Mouse (Mus musculus): ENCODE data around the gene Smim23. TPM values are rescaled to one million over a fixed set of nuclear protein-coding genes. Genes with fewer than 3 reads are reported as not detected.
A peak's percentile ranks its signal among the peaks of the same experiment; 100 is the strongest.

Gene Smim23
- polyA plus RNA-seq (2012; rRNA removed), result not detected in 2 replicates

GRCm38 (mm10) chr11:32824505-32824904, at the start of gene Smim23:
Gene Smim23, minus strand, starts transcription at chr11:32824605.
- no peaks in the 10 kb centered on the region for H3K27me3 ChIP-seq (replicated peaks; ENCODE audit: control insufficient read depth, insufficient read depth, low read length)
- H3K4me1 ChIP-seq (ENCODE audit: control insufficient read depth, insufficient read depth, low read length), result no peaks in the 10 kb centered on the region
- no peak for DNase-seq
- H3K4me3 ChIP-seq (ENCODE audit: insufficient read depth, low read depth, low read length), result no peak within 1 kb of the TSS
- H3K27ac ChIP-seq (ENCODE audit: insufficient read depth, low read depth, low read length), result no peak within 1 kb of the TSS
- TF ChIP-seq CTCF (conservative IDR thresholded peaks at IDR 0.05; ENCODE audit: insufficient read depth, insufficient read length, low read depth, low read length) (no peak), POLR2A (IDR thresholded peaks at IDR 0.05; ENCODE audit: low read depth, low read length) (no peak)
- no peaks in the 10 kb centered on the region for H3K36me3 ChIP-seq (ENCODE audit: control insufficient read depth, insufficient read depth, low read length)
- 91% methylated on average over 1 of the region's 1 CpGs for WGBS

- no peaks in the 10 kb centered on the region for H3K27me3 ChIP-seq (replicated peaks; ENCODE audit: control insufficient read depth, insufficient read depth, low read length)
- WGBS, result 86% methylated on average over 10 of the region's 10 CpGs
- no peaks in the 10 kb centered on the region for H3K4me1 ChIP-seq (ENCODE audit: control insufficient read depth, insufficient read depth, low read length)
- no peak overlapping the region for H3K27ac ChIP-seq (ENCODE audit: insufficient read depth, low read depth, low read length)
- DNase-seq, result peak; percentile 2
- no peak for TF ChIP-seq CTCF (conservative IDR thresholded peaks at IDR 0.05; ENCODE audit: insufficient read depth, insufficient read length, low read depth, low read length)
- TF ChIP-seq POLR2A (IDR thresholded peaks at IDR 0.05; ENCODE audit: low read depth, low read length), result no peak
- no peaks in the 10 kb centered on the region for H3K36me3 ChIP-seq (ENCODE audit: control insufficient read depth, insufficient read depth, low read length)
- no peak overlapping the region for H3K4me3 ChIP-seq (ENCODE audit: insufficient read depth, low read depth, low read length)
Measured at GRCm38 (mm10) chr11:32868619-32869383, 44.4 kb upstream of the Smim23 start.

DNA sequence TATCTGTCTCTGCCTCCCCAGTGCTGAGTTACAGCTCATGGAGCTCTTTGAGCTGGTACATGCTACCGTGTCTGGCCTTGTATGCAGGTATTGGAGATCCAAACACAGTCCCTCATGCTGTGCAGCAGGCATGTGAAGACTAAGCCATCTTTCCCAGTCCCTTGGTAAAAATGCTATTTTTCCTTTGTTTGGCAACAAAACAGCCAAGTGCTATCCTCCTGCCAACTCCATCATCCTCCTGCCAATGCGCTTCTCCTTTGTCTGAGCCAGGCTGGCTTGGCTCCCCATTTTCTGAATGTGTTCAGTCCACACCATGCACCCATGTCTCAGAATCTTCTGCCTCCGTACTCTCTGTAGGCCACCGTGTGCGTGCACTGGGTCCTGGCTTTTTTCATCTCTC, 40.2 kb upstream of the Smim23 start:
- TF ChIP-seq POLR2A (IDR thresholded peaks at IDR 0.05; ENCODE audit: low read depth, low read length) (no peak), CTCF (conservative IDR thresholded peaks at IDR 0.05; ENCODE audit: insufficient read depth, insufficient read length, low read depth, low read length) (no peak)
- no peak overlapping the region for H3K27ac ChIP-seq (ENCODE audit: insufficient read depth, low read depth, low read length)
- no peak overlapping the region for H3K4me3 ChIP-seq (ENCODE audit: insufficient read depth, low read depth, low read length)
- H3K27me3 ChIP-seq (replicated peaks; ENCODE audit: control insufficient read depth, insufficient read depth, low read length), result no peaks in the 10 kb centered on the region
- 94% methylated on average over 5 of the region's 5 CpGs for WGBS
- H3K4me1 ChIP-seq (ENCODE audit: control insufficient read depth, insufficient read depth, low read length), result no peaks in the 10 kb centered on the region
- no peaks in the 10 kb centered on the region for H3K36me3 ChIP-seq (ENCODE audit: control insufficient read depth, insufficient read depth, low read length)
- no peak for DNase-seq

GRCm38 (mm10) chr11:32857418-32857879, 33.0 kb upstream of the Smim23 start:
- no peak for DNase-seq
- TF ChIP-seq POLR2A (IDR thresholded peaks at IDR 0.05; ENCODE audit: low read depth, low read length), result no peak
- TF ChIP-seq CTCF (conservative IDR thresholded peaks at IDR 0.05; ENCODE audit: insufficient read depth, insufficient read length, low read depth, low read length), result no peak
- WGBS, result 10% methylated on average over 8 of the region's 8 CpGs
- Histone ChIP-seq H3K4me3 (ENCODE audit: insufficient read depth, low read depth, low read length) (no peak overlapping the region), H3K36me3 (ENCODE audit: control insufficient read depth, insufficient read depth, low read length) (no peaks in the 10 kb centered on the region), H3K27me3 (replicated peaks; ENCODE audit: control insufficient read depth, insufficient read depth, low read length) (no peaks in the 10 kb centered on the region), H3K4me1 (ENCODE audit: control insufficient read depth, insufficient read depth, low read length) (no peaks in the 10 kb centered on the region), H3K27ac (ENCODE audit: insufficient read depth, low read depth, low read length) (no peak overlapping the region)

DNA sequence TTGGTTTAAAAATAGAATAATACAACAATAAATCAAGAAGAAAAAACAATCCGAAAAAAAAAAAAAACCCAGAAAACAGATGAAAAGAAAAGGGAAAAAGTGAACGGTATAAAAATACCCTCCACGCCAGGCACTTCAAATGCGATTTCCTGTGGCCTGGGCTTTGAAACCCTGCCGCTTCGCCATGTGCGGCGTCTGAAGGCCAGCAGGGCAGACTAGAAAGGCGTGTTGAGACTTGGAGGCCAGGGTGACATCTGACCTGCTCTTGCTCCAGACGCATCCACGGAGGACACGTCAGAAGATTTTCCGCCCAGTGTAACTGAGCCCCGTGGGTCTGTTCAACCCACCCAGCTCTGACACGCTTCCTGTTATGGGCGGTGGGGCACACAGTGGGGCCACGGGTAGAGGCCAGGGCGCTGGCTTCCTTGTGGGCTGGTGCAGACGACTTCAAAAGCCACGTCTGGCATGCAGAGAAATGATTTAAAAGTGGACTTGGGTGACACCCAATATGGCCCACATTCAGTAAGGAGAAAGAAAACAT, 22.3 kb upstream of the Smim23 start:
- no peak overlapping the region for H3K27ac ChIP-seq (ENCODE audit: insufficient read depth, low read depth, low read length)
- H3K4me3 ChIP-seq (ENCODE audit: insufficient read depth, low read depth, low read length), result no peak overlapping the region
- TF ChIP-seq CTCF (conservative IDR thresholded peaks at IDR 0.05; ENCODE audit: insufficient read depth, insufficient read length, low read depth, low read length), result no peak
- TF ChIP-seq POLR2A (IDR thresholded peaks at IDR 0.05; ENCODE audit: low read depth, low read length), result no peak
- no peaks in the 10 kb centered on the region for H3K27me3 ChIP-seq (replicated peaks; ENCODE audit: control insufficient read depth, insufficient read depth, low read length)
- 25% methylated on average over 20 of the region's 20 CpGs for WGBS
- H3K4me1 ChIP-seq (ENCODE audit: control insufficient read depth, insufficient read depth, low read length), result no peaks in the 10 kb centered on the region
- no peak for DNase-seq
- no peaks in the 10 kb centered on the region for H3K36me3 ChIP-seq (ENCODE audit: control insufficient read depth, insufficient read depth, low read length)

GRCm38 (mm10) chr11:32841169-32841568, 16.8 kb upstream of the Smim23 start:
- no peaks in the 10 kb centered on the region for H3K27me3 ChIP-seq (replicated peaks; ENCODE audit: control insufficient read depth, insufficient read depth, low read length)
- 36% methylated on average over 5 of the region's 5 CpGs for WGBS
- H3K36me3 ChIP-seq (ENCODE audit: control insufficient read depth, insufficient read depth, low read length), result no peaks in the 10 kb centered on the region
- no peaks in the 10 kb centered on the region for H3K4me1 ChIP-seq (ENCODE audit: control insufficient read depth, insufficient read depth, low read length)
- no peak overlapping the region for H3K27ac ChIP-seq (ENCODE audit: insufficient read depth, low read depth, low read length)
- DNase-seq, result no peak
- no peak overlapping the region for H3K4me3 ChIP-seq (ENCODE audit: insufficient read depth, low read depth, low read length)
- no peak for TF ChIP-seq POLR2A (IDR thresholded peaks at IDR 0.05; ENCODE audit: low read depth, low read length)
- no peak for TF ChIP-seq CTCF (conservative IDR thresholded peaks at IDR 0.05; ENCODE audit: insufficient read depth, insufficient read length, low read depth, low read length)

GRCm38 (mm10) chr11:32840256-32840655, 15.9 kb upstream of the Smim23 start:
- TF ChIP-seq CTCF (conservative IDR thresholded peaks at IDR 0.05; ENCODE audit: insufficient read depth, insufficient read length, low read depth, low read length) (no peak), POLR2A (IDR thresholded peaks at IDR 0.05; ENCODE audit: low read depth, low read length) (no peak)
- Histone ChIP-seq H3K4me3 (ENCODE audit: insufficient read depth, low read depth, low read length) (no peak overlapping the region), H3K4me1 (ENCODE audit: control insufficient read depth, insufficient read depth, low read length) (no peaks in the 10 kb centered on the region), H3K36me3 (ENCODE audit: control insufficient read depth, insufficient read depth, low read length) (no peaks in the 10 kb centered on the region), H3K27ac (ENCODE audit: insufficient read depth, low read depth, low read length) (no peak overlapping the region), H3K27me3 (replicated peaks; ENCODE audit: control insufficient read depth, insufficient read depth, low read length) (no peaks in the 10 kb centered on the region)
- DNase-seq, result no peak
- WGBS, result 56% methylated on average over 9 of the region's 9 CpGs
